Mouse (Mus musculus): Measurements from ENCODE around the gene Hoxd13.

DNA sequence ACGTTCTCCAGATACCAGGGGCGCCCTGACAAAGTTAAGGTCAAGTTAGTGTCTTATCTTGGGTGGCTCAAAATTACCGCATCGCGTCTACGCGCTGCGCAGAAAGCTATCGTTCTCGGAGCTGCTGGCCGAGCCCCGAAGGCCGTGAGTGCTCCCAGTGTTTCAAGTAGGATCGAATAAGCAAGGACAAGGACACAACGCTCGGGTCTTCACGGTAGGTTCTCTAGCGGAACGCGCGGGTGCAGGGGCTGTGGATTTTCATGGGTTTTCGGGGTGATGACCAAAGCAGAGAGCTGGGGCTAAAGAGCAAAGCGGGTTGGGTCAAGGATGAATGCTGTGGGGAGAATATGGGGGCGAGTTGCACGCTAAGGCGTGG lies 11.5 kb downstream of the Hoxd13 start:
- TF ChIP-seq GATA1 (IDR thresholded peaks at IDR 0.05; ENCODE audit: borderline replicate concordance, low read length) (no peak), FLI1 (IDR thresholded peaks at IDR 0.05; ENCODE audit: low read length) (no peak)

Data from megakaryocyte, embryonic 14.5 days (primary cell).